Mouse (Mus musculus) layer of hippocampus, adult 8-10 months (tissue): ENCODE measurements around the gene Scd4. TPM values are rescaled to one million over a fixed set of nuclear protein-coding genes. Genes with fewer than 3 reads are reported as not detected.
"Not testable (repeated sequence)": the region's sequence is repeated elsewhere in the genome, so short reads cannot be mapped to it uniquely, and the experiment has no call there.

Experiments
- DNase-seq, 2 experiments: peaks; one replicate each; pipeline ENCODE4 v3.0.0; 2022; ENCODE audit warnings: low spot score in 2 of 2
- total RNA-seq, 4 experiments: library from RNA; stranded (reverse); gene quantifications; 2 replicates each; pipeline ENCODE4 v1.2.4; 2022

Gene Scd4
- total RNA-seq, 4 experiments from 2014 or later = 2.3 to 3.0 (median 2.7) TPM

- DNase-seq = no peak
Observed at GRCm38 (mm10) chr19:44300520-44300919, 32.4 kb upstream of the Scd4 start.

GRCm38 (mm10) chr19:44301176-44301575 lies 31.7 kb upstream of the Scd4 start:
- peak in 1 of 2 experiments; percentile 40 for DNase-seq

GRCm38 (mm10) chr19:44301671-44302305 lies 31.1 kb upstream of the Scd4 start:
- no peak for DNase-seq

- DNase-seq = no peak
Observed at GRCm38 (mm10) chr19:44302901-44303300, 30.0 kb upstream of the Scd4 start.

- no peak for DNase-seq
Observed at GRCm38 (mm10) chr19:44303502-44303901, 29.4 kb upstream of the Scd4 start.

GRCm38 (mm10) chr19:44304419-44304818 lies 28.5 kb upstream of the Scd4 start:
- no peak for DNase-seq

- no peak for DNase-seq
Observed at GRCm38 (mm10) chr19:44304851-44305510, 27.9 kb upstream of the Scd4 start.

- no peak for DNase-seq
Observed at GRCm38 (mm10) chr19:44305701-44306100, 27.2 kb upstream of the Scd4 start.

- DNase-seq = no peak
Observed at GRCm38 (mm10) chr19:44306171-44306570, 26.7 kb upstream of the Scd4 start.

GRCm38 (mm10) chr19:44307101-44307914 lies 25.6 kb upstream of the Scd4 start:
- no peak for DNase-seq

- DNase-seq = no peak
Observed at GRCm38 (mm10) chr19:44307915-44308470, 24.9 kb upstream of the Scd4 start.

- DNase-seq = no peak
Observed at GRCm38 (mm10) chr19:44308611-44309246, 24.2 kb upstream of the Scd4 start.

GRCm38 (mm10) chr19:44309351-44310154 lies 23.3 kb upstream of the Scd4 start:
- no peak for DNase-seq

- not testable (repeated sequence) for DNase-seq
Observed at GRCm38 (mm10) chr19:44310155-44310575, 22.7 kb upstream of the Scd4 start.

- no peak for DNase-seq
Observed at GRCm38 (mm10) chr19:44310814-44311213, 22.1 kb upstream of the Scd4 start.

GRCm38 (mm10) chr19:44311306-44312006 lies 21.4 kb upstream of the Scd4 start:
- no peak for DNase-seq

GRCm38 (mm10) chr19:44312007-44312360 lies 20.9 kb upstream of the Scd4 start:
- peak in 1 of 2 experiments; percentile 81 for DNase-seq

- no peak for DNase-seq
Observed at GRCm38 (mm10) chr19:44313066-44313465, 19.8 kb upstream of the Scd4 start.

GRCm38 (mm10) chr19:44314327-44314759 lies 18.5 kb upstream of the Scd4 start:
- DNase-seq = peak; percentile 82 to 84

- peak in 1 of 2 experiments; percentile 55 for DNase-seq
Observed at GRCm38 (mm10) chr19:44314871-44315414, 17.9 kb upstream of the Scd4 start.
